Mouse (Mus musculus): ENCODE data around the gene Ampd1. TPM values are rescaled to one million over a fixed set of nuclear protein-coding genes. Genes with fewer than 3 reads are reported as not detected.

The Ampd1 gene
- polyA plus RNA-seq, 1 experiment from 2014 or later = 0.09 TPM

Other genes with a start within 250 kb of the Ampd1 start
- gene Sycp1, start 137.9 kb upstream of the Ampd1 start, polyA plus RNA-seq (2014; fragmentation: Nextera tagmentation; extraction: Ambion mirVana) = not detected in 2 replicates
- gene Nr1h5, start 109.9 kb upstream of the Ampd1 start, polyA plus RNA-seq (2014; fragmentation: Nextera tagmentation; extraction: Ambion mirVana) = not detected in 2 replicates
- 80.6 and 92.6 TPM in 2 replicates for gene Sike1, start 78.3 kb upstream of the Ampd1 start, polyA plus RNA-seq (2014; fragmentation: Nextera tagmentation; extraction: Ambion mirVana)
- 349 and 364 TPM in 2 replicates for gene Csde1, start 53.6 kb upstream of the Ampd1 start, polyA plus RNA-seq (2014; fragmentation: Nextera tagmentation; extraction: Ambion mirVana)
- gene Nras, start 15.7 kb upstream of the Ampd1 start, polyA plus RNA-seq (2014; fragmentation: Nextera tagmentation; extraction: Ambion mirVana) = 88.5 and 97.6 TPM in 2 replicates
- 3.1 and 3.4 TPM in 2 replicates for gene Dennd2c, start 28.6 kb downstream of the Ampd1 start, polyA plus RNA-seq (2014; fragmentation: Nextera tagmentation; extraction: Ambion mirVana)
- gene Bcas2, start 97.6 kb downstream of the Ampd1 start, polyA plus RNA-seq (2014; fragmentation: Nextera tagmentation; extraction: Ambion mirVana) = 110 and 120 TPM in 2 replicates
- gene Trim33, start 205.3 kb downstream of the Ampd1 start, polyA plus RNA-seq (2014; fragmentation: Nextera tagmentation; extraction: Ambion mirVana) = 13.8 and 15.3 TPM in 2 replicates